Mouse (Mus musculus) liver, postnatal 0 days (tissue): ENCODE measurements around the gene Pcnx2. TPM values are rescaled to one million over a fixed set of nuclear protein-coding genes. Genes with fewer than 3 reads are reported as not detected.

Experiments used
- ATAC-seq: fragments of 200-750 bp; cut with Nextera tagmentation; 2 replicates; pipeline ENCODE4 v1.8.0; 2017; ENCODE audit warnings: mild to moderate bottlenecking, moderate library complexity
- DNase-seq: peaks from one replicate; pipeline ENCODE4 v3.0.0-alpha.2; 2016
- H3K27ac ChIP-seq: fragments of 300-500 bp; sonication (generic); 2 replicates; pipeline ENCODE4 v1.5.1; 2014; ENCODE audit warnings: antibody characterized with exemption, moderate library complexity, mild to moderate bottlenecking, low read depth
- H3K27me3 ChIP-seq: fragments of 300-500 bp; sonication (generic); 2 replicates; pipeline ENCODE4 v1.6.1; 2014; ENCODE audit warnings: low read length, control low read depth, mixed read lengths; ENCODE audit not compliant: insufficient read depth
- H3K36me3 ChIP-seq: fragments of 300-500 bp; sonication (generic); replicated peaks from 2 replicates; pipeline ENCODE4 v1.6.1; 2014; ENCODE audit warnings: mild to moderate bottlenecking, control low read depth, low read length, moderate library complexity, mixed read lengths; ENCODE audit not compliant: insufficient read depth
- H3K4me1 ChIP-seq: fragments of 300-500 bp; sonication (generic); 2 replicates; pipeline ENCODE4 v1.6.1; 2014; ENCODE audit warnings: antibody characterized with exemption, mild to moderate bottlenecking, control low read depth; ENCODE audit not compliant: insufficient read depth
- H3K4me2 ChIP-seq: fragments of 300-500 bp; sonication (generic); 2 replicates; pipeline ENCODE4 v1.6.1; 2014; ENCODE audit warnings: low read depth, mild to moderate bottlenecking, low read length, moderate library complexity, mixed read lengths
- H3K4me3 ChIP-seq: fragments of 300-500 bp; sonication (generic); 2 replicates; pipeline ENCODE4 v1.5.1; 2014; ENCODE audit warnings: low read depth, low read length
- H3K9ac ChIP-seq: fragments of 300-500 bp; sonication (generic); replicated peaks from 2 replicates; pipeline ENCODE4 v1.6.1; 2014; ENCODE audit warnings: mild to moderate bottlenecking, moderate library complexity
- H3K9me3 ChIP-seq: fragments of 300-500 bp; sonication (generic); 2 replicates; pipeline ENCODE4 v1.6.1; 2016; ENCODE audit warnings: mild to moderate bottlenecking, control low read depth, low read length, mixed read lengths
- CTCF ChIP-seq: sonication (generic); IDR thresholded peaks from 2 replicates; pipeline ENCODE4 v1.5.1; 2016; ENCODE audit warnings: antibody characterized with exemption, low read depth
- EP300 ChIP-seq: IDR thresholded peaks from 2 replicates; pipeline ENCODE4 v1.6.1; 2016; ENCODE audit warnings: antibody characterized with exemption, low read depth, mild to moderate bottlenecking
- WGBS: fragments of 180-500 bp; shearing (Covaris S2); extraction: QIAGEN DNeasy Blood & Tissue Kit; methylation state at CpG from one replicate; pipeline ENCODE4 v1.1.7; 2014; ENCODE audit not compliant: insufficient replicate concordance; 5-methylcytosine and 5-hydroxymethylcytosine counted together
- polyA plus RNA-seq: library from polyadenylated mRNA; unstranded; fragments of >200 nt; fragmentation: Nextera tagmentation; extraction: Ambion mirVana; gene quantifications from 2 replicates; pipeline ENCODE4 v1.2.1, GENCODE M21; 2015

Pcnx2 gene
- polyA plus RNA-seq, 1 experiment from 2014 or later: 0.04 TPM

DNA sequence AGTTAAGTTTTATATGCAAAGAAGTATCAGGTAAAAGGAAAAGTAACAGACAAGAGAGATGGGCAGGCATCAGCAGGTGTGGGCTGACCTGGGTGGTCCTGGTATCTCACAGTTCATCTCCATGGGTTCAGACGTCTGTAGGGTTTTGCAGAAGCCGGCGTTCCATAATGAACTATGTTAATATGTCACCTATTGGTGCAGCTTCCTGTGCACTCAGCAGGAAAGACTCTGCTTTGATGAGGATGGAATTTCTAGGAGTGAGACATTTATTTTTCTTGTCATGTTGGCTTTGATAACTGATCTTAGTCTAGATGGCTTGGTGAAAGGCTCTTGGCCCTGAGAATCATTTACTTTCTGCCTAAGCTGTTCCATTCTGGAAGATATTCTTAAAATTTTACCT, 24.2 kb upstream of the Pcnx2 start:
- no peak overlapping the region for H3K27ac ChIP-seq
- ATAC-seq: no peak
- H3K27me3 ChIP-seq: no peaks in the 10 kb centered on the region
- no peak overlapping the region for H3K9ac ChIP-seq
- no peak for DNase-seq
- H3K4me3 ChIP-seq: no peak overlapping the region
- no peaks in the 10 kb centered on the region for H3K36me3 ChIP-seq
- 45% methylated on average over 3 of the region's 3 CpGs for WGBS
- TF ChIP-seq EP300 (no peak), CTCF (no peak)
- no peaks in the 10 kb centered on the region for H3K9me3 ChIP-seq
- H3K4me2 ChIP-seq: no peak overlapping the region
- no peaks in the 10 kb centered on the region; the same call in 1 of the 2 replicates for H3K4me1 ChIP-seq

DNA sequence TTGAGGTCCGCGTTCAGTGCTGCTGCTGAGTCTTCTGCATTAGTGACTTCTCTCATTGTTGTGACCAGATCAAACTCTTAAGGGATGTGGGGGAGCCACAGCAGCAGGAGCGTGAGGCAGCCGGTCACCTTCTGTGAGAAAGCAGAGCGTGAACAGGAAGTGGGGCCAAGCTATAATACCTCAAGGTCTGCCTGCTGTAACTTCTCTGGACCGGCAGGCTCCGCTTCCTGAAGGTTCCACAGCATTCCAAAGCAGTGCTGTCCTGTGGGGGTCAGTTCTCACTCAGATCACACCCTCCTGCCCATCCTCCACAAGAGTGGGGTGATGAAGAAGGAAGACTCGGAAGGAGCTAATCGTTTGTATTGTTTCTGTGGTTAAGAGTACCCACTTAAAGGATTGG, 22.6 kb upstream of the Pcnx2 start:
- H3K27me3 ChIP-seq: no peaks in the 10 kb centered on the region
- no peak overlapping the region for H3K9ac ChIP-seq
- H3K27ac ChIP-seq: no peak overlapping the region
- no peak overlapping the region for H3K4me3 ChIP-seq
- H3K4me2 ChIP-seq: no peak overlapping the region
- ATAC-seq (no peak), DNase-seq (no peak)
- 53% methylated on average over 9 of the region's 9 CpGs for WGBS
- no peaks in the 10 kb centered on the region for H3K9me3 ChIP-seq
- H3K4me1 ChIP-seq: no peaks in the 10 kb centered on the region; the same call in 1 of the 2 replicates
- no peak for TF ChIP-seq CTCF
- TF ChIP-seq EP300: no peak
- H3K36me3 ChIP-seq: no peaks in the 10 kb centered on the region

DNA sequence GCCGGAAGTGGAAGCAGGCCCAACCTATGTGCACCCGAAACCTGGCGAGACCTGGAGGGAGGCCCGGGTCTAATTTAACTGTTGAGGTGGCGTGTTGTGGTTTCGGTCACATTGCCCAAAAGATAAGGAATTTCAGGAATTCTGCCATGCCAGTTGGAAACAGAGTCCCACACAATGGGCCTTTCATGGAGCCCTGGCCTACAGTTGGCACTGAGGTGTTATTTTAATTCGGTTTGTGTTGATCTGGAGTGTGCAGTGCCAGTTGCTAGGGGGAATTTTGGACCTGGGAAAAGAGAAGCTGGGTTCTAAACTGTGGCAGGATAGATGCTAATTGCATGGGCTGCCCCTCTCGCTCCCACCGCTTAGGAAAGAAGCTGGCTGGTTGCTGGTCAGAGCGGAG, 22.2 kb upstream of the Pcnx2 start:
- ATAC-seq (no peak), DNase-seq (no peak)
- Histone ChIP-seq H3K4me3 (no peak overlapping the region), H3K36me3 (no peaks in the 10 kb centered on the region), H3K9ac (no peak overlapping the region), H3K4me1 (peaks cover 2% of the 10 kb centered on the region; the same call in 1 of the 2 replicates), H3K9me3 (no peaks in the 10 kb centered on the region), H3K4me2 (no peak overlapping the region), H3K27ac (no peak overlapping the region), H3K27me3 (no peaks in the 10 kb centered on the region)
- 81% methylated on average over 10 of the region's 10 CpGs for WGBS
- no peak for TF ChIP-seq EP300
- TF ChIP-seq CTCF: no peak

DNA sequence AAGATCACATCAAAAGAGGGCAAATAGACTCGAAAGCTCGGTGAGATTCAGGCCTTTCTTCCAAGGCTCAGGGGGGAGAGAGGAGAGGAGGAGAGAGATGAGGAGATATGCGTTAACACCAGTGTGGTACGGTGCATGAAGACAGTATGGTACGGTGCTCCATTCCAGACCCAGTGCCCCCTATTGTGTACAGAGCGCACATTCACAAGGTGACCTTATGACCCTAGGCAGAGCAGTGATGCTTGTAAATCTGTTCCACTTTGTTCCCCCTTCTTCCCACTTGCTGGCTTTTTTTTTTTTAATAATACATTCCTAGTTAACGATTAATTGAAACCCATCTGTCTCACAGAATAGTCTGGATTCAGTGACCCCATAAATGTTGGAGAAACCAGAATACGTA, 21.4 kb upstream of the Pcnx2 start:
- H3K27ac ChIP-seq: no peak overlapping the region
- H3K4me1 ChIP-seq: peaks cover 3% of the 10 kb centered on the region; the same call in 1 of the 2 replicates
- DNase-seq (no peak), ATAC-seq (no peak)
- no peak overlapping the region for H3K4me3 ChIP-seq
- no peak overlapping the region for H3K4me2 ChIP-seq
- no peak for TF ChIP-seq CTCF
- no peak for TF ChIP-seq EP300
- no peaks in the 10 kb centered on the region for H3K36me3 ChIP-seq
- H3K9me3 ChIP-seq: no peaks in the 10 kb centered on the region
- no peak overlapping the region for H3K9ac ChIP-seq
- 63% methylated on average over 8 of the region's 8 CpGs for WGBS
- no peaks in the 10 kb centered on the region for H3K27me3 ChIP-seq

DNA sequence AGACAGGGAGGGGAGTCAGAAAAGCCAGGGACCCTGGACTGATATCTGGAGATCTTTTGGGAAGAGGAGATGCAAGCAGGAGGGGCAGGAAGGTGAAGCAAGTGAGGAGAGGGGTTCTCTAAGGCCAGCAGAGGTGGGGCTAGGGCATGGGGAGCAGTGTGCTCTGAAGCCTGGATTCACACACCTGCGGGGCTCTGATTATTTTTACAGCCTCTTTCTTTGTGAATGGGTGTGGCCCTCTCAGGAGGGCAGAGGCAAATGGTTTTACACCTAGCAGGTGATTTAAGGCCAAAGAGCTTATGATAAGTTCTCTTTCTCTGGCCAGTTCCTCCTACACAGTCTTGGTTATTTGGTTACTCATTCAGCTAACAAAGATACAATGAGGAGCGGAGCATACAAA, 20.6 kb upstream of the Pcnx2 start:
- H3K9ac ChIP-seq: no peak overlapping the region
- no peak overlapping the region for H3K27ac ChIP-seq
- no peaks in the 10 kb centered on the region for H3K27me3 ChIP-seq
- ATAC-seq (no peak), DNase-seq (no peak)
- H3K36me3 ChIP-seq: no peaks in the 10 kb centered on the region
- peaks cover 3% of the 10 kb centered on the region; the same call in 1 of the 2 replicates for H3K4me1 ChIP-seq
- H3K9me3 ChIP-seq: no peaks in the 10 kb centered on the region
- no peak overlapping the region for H3K4me3 ChIP-seq
- no peak for TF ChIP-seq CTCF
- no peak for TF ChIP-seq EP300
- H3K4me2 ChIP-seq: no peak overlapping the region
- WGBS: 66% methylated on average over 2 of the region's 2 CpGs

DNA sequence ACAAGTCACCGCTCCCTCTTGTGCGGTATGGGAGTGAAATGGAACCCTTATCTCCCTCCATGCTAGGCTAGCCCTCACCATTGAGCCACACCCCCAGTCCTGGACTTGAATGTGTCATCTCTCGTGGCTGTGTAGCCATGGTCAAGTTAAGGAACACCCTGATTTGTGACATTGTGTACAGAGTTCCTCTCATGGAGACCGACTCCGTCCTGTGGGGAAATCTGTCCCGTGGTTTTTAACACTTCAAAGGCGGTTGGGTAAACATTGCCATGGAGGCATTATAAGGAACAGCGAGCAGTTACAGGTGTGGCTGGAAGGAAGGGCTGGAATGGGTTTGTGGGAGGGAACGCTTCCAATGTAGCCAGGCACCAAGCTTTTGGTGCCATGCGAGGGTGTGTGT, 18.9 kb upstream of the Pcnx2 start:
- H3K4me3 ChIP-seq: no peak overlapping the region
- TF ChIP-seq EP300: no peak
- TF ChIP-seq CTCF: no peak
- peaks cover 3% of the 10 kb centered on the region; the same call in 1 of the 2 replicates for H3K4me1 ChIP-seq
- DNase-seq: no peak
- WGBS: 37% methylated on average over 10 of the region's 10 CpGs
- H3K27ac ChIP-seq: no peak overlapping the region
- H3K4me2 ChIP-seq: no peak overlapping the region
- no peaks in the 10 kb centered on the region for H3K9me3 ChIP-seq
- peak; percentile 75 for ATAC-seq
- H3K9ac ChIP-seq: no peak overlapping the region
- H3K27me3 ChIP-seq: peaks cover under 1% of the 10 kb centered on the region; the same call in 1 of the 2 replicates
- H3K36me3 ChIP-seq: no peaks in the 10 kb centered on the region

DNA sequence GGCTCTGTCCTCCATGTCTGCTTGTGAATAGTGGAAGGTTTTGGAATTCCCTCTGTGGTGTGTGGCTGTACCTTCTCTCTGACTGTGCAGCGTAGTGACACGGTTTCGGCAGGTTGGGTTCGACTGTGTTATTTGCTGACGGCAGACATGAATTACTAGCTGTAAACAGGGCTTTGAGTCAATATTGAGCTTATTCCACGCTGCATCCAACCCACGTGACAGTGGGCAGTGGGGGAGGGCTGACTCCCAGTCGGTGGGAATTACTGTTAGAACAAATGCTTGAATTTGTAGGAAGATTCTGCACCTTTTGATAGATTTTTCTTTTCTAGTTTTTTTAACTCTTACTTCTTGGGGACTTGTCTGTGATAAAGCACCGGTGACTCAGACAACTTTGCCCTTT, 16.3 kb upstream of the Pcnx2 start:
- TF ChIP-seq EP300 (no peak), CTCF (no peak)
- Histone ChIP-seq H3K4me2 (no peak overlapping the region; the same call in 1 of the 2 replicates), H3K4me3 (no peak overlapping the region), H3K27me3 (peaks cover 25% of the 10 kb centered on the region), H3K9me3 (no peaks in the 10 kb centered on the region), H3K4me1 (peaks cover 5% of the 10 kb centered on the region; the same call in 1 of the 2 replicates), H3K9ac (no peak overlapping the region), H3K36me3 (no peaks in the 10 kb centered on the region), H3K27ac (0 out of 2 replicates have a peak overlapping the region, but pooled peaks have one; percentile 7)
- peak; percentile 47 for DNase-seq
- WGBS: 58% methylated on average over 9 of the region's 9 CpGs
- no peak for ATAC-seq
